In the genomic region with DNA sequence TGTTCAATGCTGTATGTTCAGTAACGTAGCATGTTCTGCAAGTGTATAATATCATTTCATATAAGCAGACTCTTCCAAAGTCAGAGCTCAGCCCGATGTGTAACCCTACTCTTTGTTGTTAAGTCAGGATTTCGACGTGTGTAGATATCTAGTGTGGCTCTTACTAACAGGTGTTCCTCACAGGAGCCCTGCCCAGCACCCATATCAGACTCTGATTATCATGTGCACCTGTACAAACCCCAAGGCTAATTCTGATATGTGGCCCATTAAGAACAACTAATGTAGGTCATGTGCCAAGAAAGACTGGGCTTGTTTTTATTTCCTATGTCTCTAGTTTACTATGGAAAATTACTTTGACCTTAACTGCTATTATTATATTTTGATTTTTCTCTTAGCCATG, we compare ENCODE assay signal across 22 mouse cellular contexts. TPM values are rescaled to one million over a fixed set of nuclear protein-coding genes. Genes with fewer than 3 reads are reported as not detected.
"Had no signal": no experiment of that assay in that cellular context is flagged by ENCODE, and none has a peak within 500 bp of the region (broad histone marks: within the 10 kb centered on the region; RNA-seq: fewer than 3 reads in every experiment).

No protein-coding gene starts in this region.

- H3K36me3 ChIP-seq: liver, embryonic 15.5 days; lung, embryonic 15.5 days; midbrain, embryonic 10.5 days; midbrain, embryonic 12.5 days; neural tube, embryonic 13.5 days; neural tube, embryonic 15.5 days had no signal

- H3K4me1 ChIP-seq: liver, embryonic 15.5 days; lung, embryonic 15.5 days; midbrain, embryonic 10.5 days; midbrain, embryonic 12.5 days; neural tube, embryonic 13.5 days; neural tube, embryonic 15.5 days had no signal

- H3K4me2 ChIP-seq: liver, embryonic 15.5 days; lung, embryonic 15.5 days; midbrain, embryonic 12.5 days; neural tube, embryonic 13.5 days; neural tube, embryonic 15.5 days had no signal

- H3K9ac ChIP-seq: liver, embryonic 15.5 days; liver, postnatal 0 days; lung, embryonic 15.5 days; midbrain, embryonic 12.5 days; neural tube, embryonic 13.5 days; neural tube, embryonic 15.5 days had no signal

- H3K4me3 ChIP-seq: liver, embryonic 15.5 days; lung, embryonic 15.5 days; midbrain, embryonic 10.5 days; midbrain, embryonic 12.5 days; myocyte; neural tube, embryonic 13.5 days; neural tube, embryonic 15.5 days had no signal

- H3K27ac ChIP-seq: liver, embryonic 15.5 days; lung, embryonic 15.5 days; midbrain, embryonic 10.5 days; midbrain, embryonic 12.5 days; neural tube, embryonic 13.5 days; neural tube, embryonic 15.5 days had no signal

- ATAC-seq: liver, postnatal 0 days; lung, postnatal 0 days; midbrain, embryonic 16.5 days had no signal

- H3K27me3 ChIP-seq: liver, embryonic 15.5 days; lung, embryonic 15.5 days; midbrain, embryonic 12.5 days; neural tube, embryonic 13.5 days; neural tube, embryonic 15.5 days had no signal

- DNase-seq: liver, postnatal 0 days; lung, adult 2 months; lung, postnatal 14 days; lung, postnatal 4 days; midbrain, embryonic 14.5 days; retina, postnatal 1 day; right cerebral cortex, adult 18-20 months; right cerebral cortex, postnatal 25 days; right cerebral cortex, postnatal 4 days; spleen, adult 18-20 months; thymus, adult 2 months; thymus, postnatal 25 days; thymus, postnatal 4 days had no signal

- H3K9me3 ChIP-seq: liver, embryonic 15.5 days; lung, embryonic 15.5 days; midbrain, embryonic 10.5 days; midbrain, embryonic 12.5 days; neural tube, embryonic 13.5 days; neural tube, embryonic 15.5 days had no signal

RNA-seq across cellular contexts. Expression of a gene that starts 50.1 kb away (rescaled TPM):
- polyA plus RNA-seq: myocyte had no signal
